ENCODE assay signal across 25 mouse cellular contexts in genomic region chr6:17922180-17922579, GRCm38 (mm10).
DNase-seq lines count a peak whose midpoint lies in the region; ATAC-seq lines count a peak whose summit lies in the region.
"Had no signal": no experiment of that assay in that cellular context is flagged by ENCODE, and none has a peak within 500 bp of the region (broad histone marks: within the 10 kb centered on the region; RNA-seq: fewer than 3 reads in every experiment).

No protein-coding gene starts in this region.

- H3K36me3 ChIP-seq in heart, embryonic 10.5 days: peaks cover 15% of the 10 kb centered on the region; the same call in 1 of the 2 replicates
- 0 out of 2 replicates have a peak, but pooled peaks cover 2% of the 10 kb centered on the region for H3K36me3 ChIP-seq in lung, embryonic 16.5 days (ENCODE audit: control insufficient read depth, insufficient read depth, low read length)
- H3K36me3 ChIP-seq: embryonic facial prominence, embryonic 15.5 days had no signal

- H3K4me2 ChIP-seq in lung, embryonic 16.5 days (ENCODE audit: low read depth, low read length): no peak overlapping the region
- H3K4me2 ChIP-seq: embryonic facial prominence, embryonic 13.5 days; embryonic facial prominence, embryonic 15.5 days; forebrain, embryonic 12.5 days had no signal

- H3K4me3 ChIP-seq in heart, embryonic 10.5 days: no peak overlapping the region
- no peak overlapping the region for H3K4me3 ChIP-seq in lung, embryonic 16.5 days (ENCODE audit: low read length)
- H3K4me3 ChIP-seq: embryonic facial prominence, embryonic 13.5 days; embryonic facial prominence, embryonic 15.5 days; erythroblast, embryonic 14.5 days; forebrain, embryonic 10.5 days; forebrain, embryonic 12.5 days had no signal

- no peaks in the 10 kb centered on the region for H3K9me3 ChIP-seq in heart, embryonic 10.5 days
- H3K9me3 ChIP-seq in lung, embryonic 16.5 days (ENCODE audit: control insufficient read depth, low read length): no peaks in the 10 kb centered on the region
- H3K9me3 ChIP-seq: embryonic facial prominence, embryonic 13.5 days; embryonic facial prominence, embryonic 15.5 days; forebrain, embryonic 10.5 days; forebrain, embryonic 12.5 days had no signal

- ATAC-seq in lung, embryonic 16.5 days (ENCODE audit: low read depth): no peak; the same call in none of the 2 replicates
- ATAC-seq: forebrain, embryonic 14.5 days had no signal

- no peaks in the 10 kb centered on the region for H3K27me3 ChIP-seq in heart, embryonic 10.5 days (ENCODE audit: insufficient read depth, poor library complexity, severe bottlenecking)
- H3K27me3 ChIP-seq in lung, embryonic 16.5 days (ENCODE audit: control insufficient read depth, insufficient read depth, low read depth, low read length): no peaks in the 10 kb centered on the region
- H3K27me3 ChIP-seq: CH12.LX; embryonic facial prominence, embryonic 13.5 days; embryonic facial prominence, embryonic 15.5 days; forebrain, embryonic 12.5 days had no signal

- 82% methylated on average over 1 of the region's 1 CpGs for WGBS in heart, embryonic 10.5 days
- WGBS in lung, embryonic 16.5 days: 59% methylated on average over 1 of the region's 1 CpGs

- 0 out of 2 replicates have a peak, but pooled peaks cover under 1% of the 10 kb centered on the region for H3K4me1 ChIP-seq in heart, embryonic 10.5 days
- H3K4me1 ChIP-seq in lung, embryonic 16.5 days (replicated peaks; ENCODE audit: control insufficient read depth, insufficient read depth, low read length): peaks cover 9% of the 10 kb centered on the region
- H3K4me1 ChIP-seq: forebrain, embryonic 10.5 days; forebrain, embryonic 12.5 days had no signal

- DNase-seq in heart, adult 11 months: peak; percentile 54
- DNase-seq in heart, embryonic 10.5 days (ENCODE audit: low spot score): no peak
- no peak for DNase-seq in lung, postnatal 36 days
- DNase-seq in right cerebral cortex, postnatal 25 days: peak; percentile 2
- DNase-seq in right cerebral cortex, postnatal 4 days: no peak
- DNase-seq in thymus, postnatal 14 days: no peak
- DNase-seq: adrenal gland, adult 2 months; adrenal gland, postnatal 10 days; adrenal gland, postnatal 25 days; B cell, adult 2 months; cerebellum, adult 11 months; cerebellum, adult 18-20 months; cerebellum, adult 8-10 months; cerebellum, adult 9-11 months; cerebellum, postnatal 14 days; cerebellum, postnatal 36 days; embryo, embryonic 11 days had no signal

- H3K9ac ChIP-seq in lung, embryonic 16.5 days (ENCODE audit: low read length): no peak overlapping the region
- H3K9ac ChIP-seq: embryonic facial prominence, embryonic 13.5 days; embryonic facial prominence, embryonic 15.5 days; forebrain, embryonic 12.5 days had no signal

- H3K27ac ChIP-seq in heart, embryonic 10.5 days: no peak overlapping the region
- peak overlapping the region; percentile 41 for H3K27ac ChIP-seq in lung, embryonic 16.5 days (ENCODE audit: low read length)
- H3K27ac ChIP-seq: embryonic facial prominence, embryonic 13.5 days; embryonic facial prominence, embryonic 15.5 days; forebrain, embryonic 10.5 days; forebrain, embryonic 12.5 days had no signal

Comparison
In these comparisons a context has a peak if more than half of its experiments do, and no peak if none do; other contexts are left out.
1. DNase-seq: peak in heart, adult 11 months (single experiment) and right cerebral cortex, postnatal 25 days (single experiment); none in heart, embryonic 10.5 days (single experiment), lung, postnatal 36 days (single experiment), right cerebral cortex, postnatal 4 days (single experiment) and thymus, postnatal 14 days (single experiment).